Mouse (Mus musculus): ENCODE data around the gene Irs2. TPM values are rescaled to one million over a fixed set of nuclear protein-coding genes. Genes with fewer than 3 reads are reported as not detected.

Gene Irs2
- polyA plus RNA-seq, 1 experiment = not detected

- 79% methylated on average over 13 of the region's 13 CpGs for WGBS
- H3K4me1 ChIP-seq (ENCODE audit: control insufficient read depth, insufficient read depth, low read length) = peaks cover 7% of the 10 kb centered on the region; the same call in 1 of the 2 replicates
- no peak overlapping the region for H3K4me3 ChIP-seq (ENCODE audit: insufficient read depth, low read depth, low read length)
- no peak for TF ChIP-seq POLR2A (IDR thresholded peaks at IDR 0.05; ENCODE audit: insufficient read depth, low read depth, low read length)
- TF ChIP-seq CTCF (IDR thresholded peaks at IDR 0.05; ENCODE audit: insufficient read depth, low read depth, low read length) = no peak
- no peak overlapping the region for H3K27ac ChIP-seq (ENCODE audit: insufficient read depth, low read depth, low read length)
Observed at GRCm38 (mm10) chr8:10970496-10971456, 37.5 kb downstream of the Irs2 start.

GRCm38 (mm10) chr8:10968687-10969086 is 39.6 kb downstream of the Irs2 start:
- TF ChIP-seq CTCF (IDR thresholded peaks at IDR 0.05; ENCODE audit: insufficient read depth, low read depth, low read length) (no peak), POLR2A (IDR thresholded peaks at IDR 0.05; ENCODE audit: insufficient read depth, low read depth, low read length) (no peak)
- no peak overlapping the region for H3K27ac ChIP-seq (ENCODE audit: insufficient read depth, low read depth, low read length)
- WGBS = 80% methylated on average over 7 of the region's 7 CpGs
- no peak overlapping the region for H3K4me3 ChIP-seq (ENCODE audit: insufficient read depth, low read depth, low read length)
- peaks cover 15% of the 10 kb centered on the region for H3K4me1 ChIP-seq (ENCODE audit: control insufficient read depth, insufficient read depth, low read length)

- 15% methylated on average over 6 of the region's 6 CpGs for WGBS
- Histone ChIP-seq H3K4me3 (ENCODE audit: insufficient read depth, low read depth, low read length) (no peak overlapping the region), H3K4me1 (ENCODE audit: control insufficient read depth, insufficient read depth, low read length) (peaks cover 17% of the 10 kb centered on the region), H3K27ac (ENCODE audit: insufficient read depth, low read depth, low read length) (peak overlapping the region; percentile 52)
- TF ChIP-seq POLR2A (IDR thresholded peaks at IDR 0.05; ENCODE audit: insufficient read depth, low read depth, low read length) (no peak), CTCF (IDR thresholded peaks at IDR 0.05; ENCODE audit: insufficient read depth, low read depth, low read length) (no peak)
Observed at GRCm38 (mm10) chr8:10965401-10966117, 42.7 kb downstream of the Irs2 start.

- Histone ChIP-seq H3K4me1 (ENCODE audit: control insufficient read depth, insufficient read depth, low read length) (peaks cover 22% of the 10 kb centered on the region), H3K4me3 (ENCODE audit: insufficient read depth, low read depth, low read length) (no peak overlapping the region), H3K27ac (ENCODE audit: insufficient read depth, low read depth, low read length) (no peak overlapping the region)
- 78% methylated on average over 10 of the region's 10 CpGs for WGBS
- TF ChIP-seq POLR2A (IDR thresholded peaks at IDR 0.05; ENCODE audit: insufficient read depth, low read depth, low read length) = no peak
- no peak for TF ChIP-seq CTCF (IDR thresholded peaks at IDR 0.05; ENCODE audit: insufficient read depth, low read depth, low read length)
Observed at GRCm38 (mm10) chr8:10964511-10965099, 43.7 kb downstream of the Irs2 start.

GRCm38 (mm10) chr8:10961989-10962388 is 46.3 kb downstream of the Irs2 start:
- Histone ChIP-seq H3K4me3 (ENCODE audit: insufficient read depth, low read depth, low read length) (no peak overlapping the region), H3K27ac (ENCODE audit: insufficient read depth, low read depth, low read length) (no peak overlapping the region), H3K4me1 (ENCODE audit: control insufficient read depth, insufficient read depth, low read length) (peaks cover 22% of the 10 kb centered on the region)
- no peak for TF ChIP-seq POLR2A (IDR thresholded peaks at IDR 0.05; ENCODE audit: insufficient read depth, low read depth, low read length)
- 90% methylated on average over 8 of the region's 8 CpGs for WGBS

GRCm38 (mm10) chr8:10960277-10960819 is 47.9 kb downstream of the Irs2 start:
- Histone ChIP-seq H3K4me3 (ENCODE audit: insufficient read depth, low read depth, low read length) (no peak overlapping the region), H3K27ac (ENCODE audit: insufficient read depth, low read depth, low read length) (no peak overlapping the region), H3K4me1 (ENCODE audit: control insufficient read depth, insufficient read depth, low read length) (peaks cover 13% of the 10 kb centered on the region)
- TF ChIP-seq CTCF (IDR thresholded peaks at IDR 0.05; ENCODE audit: insufficient read depth, low read depth, low read length) (no peak), POLR2A (IDR thresholded peaks at IDR 0.05; ENCODE audit: insufficient read depth, low read depth, low read length) (no peak)
- WGBS = 16% methylated on average over 15 of the region's 15 CpGs

- Histone ChIP-seq H3K4me1 (ENCODE audit: control insufficient read depth, insufficient read depth, low read length) (peaks cover 18% of the 10 kb centered on the region), H3K27ac (ENCODE audit: insufficient read depth, low read depth, low read length) (no peak overlapping the region), H3K4me3 (ENCODE audit: insufficient read depth, low read depth, low read length) (no peak overlapping the region)
- TF ChIP-seq POLR2A (IDR thresholded peaks at IDR 0.05; ENCODE audit: insufficient read depth, low read depth, low read length) = no peak
- no peak for TF ChIP-seq CTCF (IDR thresholded peaks at IDR 0.05; ENCODE audit: insufficient read depth, low read depth, low read length)
- 82% methylated on average over 9 of the region's 9 CpGs for WGBS
Observed at GRCm38 (mm10) chr8:10957292-10957955, 50.8 kb downstream of the Irs2 start.

- Histone ChIP-seq H3K4me3 (ENCODE audit: insufficient read depth, low read depth, low read length) (no peak overlapping the region), H3K27ac (ENCODE audit: insufficient read depth, low read depth, low read length) (no peak overlapping the region), H3K4me1 (ENCODE audit: control insufficient read depth, insufficient read depth, low read length) (peaks cover 11% of the 10 kb centered on the region)
- TF ChIP-seq CTCF (IDR thresholded peaks at IDR 0.05; ENCODE audit: insufficient read depth, low read depth, low read length) (no peak), POLR2A (IDR thresholded peaks at IDR 0.05; ENCODE audit: insufficient read depth, low read depth, low read length) (no peak)
- 4% methylated on average over 11 of the region's 11 CpGs for WGBS
Observed at GRCm38 (mm10) chr8:10953346-10954053, 54.8 kb downstream of the Irs2 start.
